Mouse (Mus musculus) forebrain, postnatal 0 days (tissue): ENCODE measurements around the gene Rfx4. TPM values are rescaled to one million over a fixed set of nuclear protein-coding genes. Genes with fewer than 3 reads are reported as not detected.

Experiments used
- ATAC-seq: fragments of 200-750 bp; cut with Nextera tagmentation; 2 replicates; pipeline ENCODE4 v1.8.0; 2017; ENCODE audit warnings: mild to moderate bottlenecking, moderate library complexity
- DNase-seq: peaks from one replicate; pipeline ENCODE4 v3.0.0-alpha.2; 2015
- H3K27ac ChIP-seq: fragments of 300-500 bp; sonication (generic); 2 replicates; pipeline ENCODE4 v1.5.1; 2014; ENCODE audit warnings: low read depth, mild to moderate bottlenecking, antibody characterized with exemption, low read length, moderate library complexity, mixed read lengths
- H3K27me3 ChIP-seq: fragments of 300-500 bp; sonication (generic); 2 replicates; pipeline ENCODE4 v1.6.1; 2014; ENCODE audit warnings: mild to moderate bottlenecking, low read length, mixed read lengths; ENCODE audit not compliant: insufficient read depth
- H3K36me3 ChIP-seq: fragments of 300-500 bp; sonication (generic); 2 replicates; pipeline ENCODE4 v1.6.1; 2014; ENCODE audit warnings: mild to moderate bottlenecking, moderate library complexity; ENCODE audit not compliant: insufficient read depth
- H3K4me1 ChIP-seq: fragments of 300-500 bp; sonication (generic); 2 replicates; pipeline ENCODE4 v1.6.1; 2014; ENCODE audit warnings: antibody characterized with exemption; ENCODE audit not compliant: insufficient read depth
- H3K4me2 ChIP-seq: fragments of 300-500 bp; sonication (generic); 2 replicates; pipeline ENCODE4 v1.6.1; 2014; ENCODE audit warnings: low read depth, mild to moderate bottlenecking, moderate library complexity
- H3K4me3 ChIP-seq: fragments of 300-500 bp; sonication (generic); 2 replicates; pipeline ENCODE4 v1.5.1; 2014; ENCODE audit warnings: low read depth, low read length, mixed read lengths
- H3K9ac ChIP-seq: fragments of 300-500 bp; sonication (generic); 2 replicates; pipeline ENCODE4 v1.6.1; 2014; ENCODE audit warnings: mild to moderate bottlenecking
- H3K9me3 ChIP-seq: fragments of 300-500 bp; sonication (generic); 2 replicates; pipeline ENCODE4 v1.6.1; 2016; ENCODE audit warnings: low read length
- CTCF ChIP-seq: sonication (generic); IDR thresholded peaks from 2 replicates; pipeline ENCODE4 v1.5.1; 2016; ENCODE audit warnings: antibody characterized with exemption, control low read depth, low read depth
- WGBS: fragments of 180-500 bp; shearing (Covaris S2); extraction: QIAGEN DNeasy Blood & Tissue Kit; methylation state at CpG from one replicate; pipeline ENCODE4 v1.1.7; 2014; 5-methylcytosine and 5-hydroxymethylcytosine counted together
- polyA plus RNA-seq: library from polyadenylated mRNA; unstranded; fragments of >200 nt; fragmentation: Nextera tagmentation; extraction: Ambion mirVana; gene quantifications from 2 replicates; pipeline ENCODE4 v1.2.1, GENCODE M21; 2015
- total RNA-seq: library from RNA; depleted of rRNA; stranded (reverse); fragments of >200 nt; gene quantifications from 2 replicates; pipeline ENCODE4 v1.2.3, GENCODE M21; 2014

The Rfx4 gene
- total and polyA plus RNA-seq, 2 experiments from 2014 or later: 7.3 to 8.1 TPM

- no peak for ATAC-seq
- 91% methylated on average over 8 of the region's 8 CpGs for WGBS
These were observed 98.2 kb downstream of the Rfx4 start for GRCm38 (mm10) chr10:84854059-84854458.

GRCm38 (mm10) chr10:84855466-84855865, 99.6 kb downstream of the Rfx4 start:
- Histone ChIP-seq H3K4me2 (no peak overlapping the region), H3K36me3 (no peaks in the 10 kb centered on the region), H3K9ac (no peak overlapping the region), H3K4me3 (no peak overlapping the region), H3K4me1 (peaks cover 10% of the 10 kb centered on the region), H3K27ac (no peak overlapping the region), H3K9me3 (no peaks in the 10 kb centered on the region), H3K27me3 (no peaks in the 10 kb centered on the region)
- ATAC-seq (no peak), DNase-seq (no peak)
- WGBS: 84% methylated on average over 11 of the region's 11 CpGs
- no peak for TF ChIP-seq CTCF

More at GRCm38 (mm10) chr10:84854059-84854458, 98.2 kb downstream of the Rfx4 start:
- Histone ChIP-seq H3K9ac (no peak overlapping the region), H3K4me1 (peaks cover 8% of the 10 kb centered on the region), H3K36me3 (no peaks in the 10 kb centered on the region), H3K27me3 (no peaks in the 10 kb centered on the region), H3K9me3 (no peaks in the 10 kb centered on the region), H3K4me3 (no peak overlapping the region), H3K4me2 (no peak overlapping the region), H3K27ac (no peak overlapping the region)
- no peak for TF ChIP-seq CTCF
- no peak for DNase-seq

GRCm38 (mm10) chr10:84858371-84858770, 102.5 kb downstream of the Rfx4 start:
- no peak overlapping the region for H3K4me2 ChIP-seq
- TF ChIP-seq CTCF: no peak
- no peak for DNase-seq
- WGBS: 33% methylated on average over 8 of the region's 8 CpGs
- no peak for ATAC-seq
- peaks cover 2% of the 10 kb centered on the region; the same call in 1 of the 2 replicates for H3K4me1 ChIP-seq
- H3K27me3 ChIP-seq: no peaks in the 10 kb centered on the region
- H3K27ac ChIP-seq: no peak overlapping the region
- H3K36me3 ChIP-seq: no peaks in the 10 kb centered on the region
- H3K9ac ChIP-seq: no peak overlapping the region
- no peak overlapping the region for H3K4me3 ChIP-seq
- no peaks in the 10 kb centered on the region for H3K9me3 ChIP-seq

GRCm38 (mm10) chr10:84858806-84859496, 103.1 kb downstream of the Rfx4 start:
- DNase-seq (peak; percentile 29), ATAC-seq (no peak)
- H3K27me3 ChIP-seq: no peaks in the 10 kb centered on the region
- H3K36me3 ChIP-seq: no peaks in the 10 kb centered on the region
- H3K4me1 ChIP-seq: peaks cover 2% of the 10 kb centered on the region; the same call in 1 of the 2 replicates
- no peak overlapping the region for H3K9ac ChIP-seq
- no peak overlapping the region for H3K27ac ChIP-seq
- H3K9me3 ChIP-seq: no peaks in the 10 kb centered on the region
- no peak for TF ChIP-seq CTCF
- WGBS: 12% methylated on average over 14 of the region's 14 CpGs
- H3K4me2 ChIP-seq: no peak overlapping the region
- no peak overlapping the region for H3K4me3 ChIP-seq

GRCm38 (mm10) chr10:84859556-84860380, 103.9 kb downstream of the Rfx4 start:
- no peak for TF ChIP-seq CTCF

GRCm38 (mm10) chr10:84863488-84863887, 107.6 kb downstream of the Rfx4 start:
- 85% methylated on average over 6 of the region's 6 CpGs for WGBS
- DNase-seq (no peak), ATAC-seq (no peak)
- H3K9ac ChIP-seq: no peak overlapping the region
- H3K9me3 ChIP-seq: no peaks in the 10 kb centered on the region
- H3K4me2 ChIP-seq: no peak overlapping the region
- peaks cover 2% of the 10 kb centered on the region; the same call in 1 of the 2 replicates for H3K4me1 ChIP-seq
- no peak overlapping the region for H3K4me3 ChIP-seq
- no peak for TF ChIP-seq CTCF
- H3K27ac ChIP-seq: no peak overlapping the region
- H3K36me3 ChIP-seq: no peaks in the 10 kb centered on the region
- no peaks in the 10 kb centered on the region for H3K27me3 ChIP-seq

More at GRCm38 (mm10) chr10:84859556-84860380, 103.9 kb downstream of the Rfx4 start:
- Histone ChIP-seq H3K9ac (no peak overlapping the region), H3K36me3 (no peaks in the 10 kb centered on the region), H3K27ac (no peak overlapping the region), H3K4me1 (peaks cover 2% of the 10 kb centered on the region; the same call in 1 of the 2 replicates), H3K9me3 (no peaks in the 10 kb centered on the region), H3K4me2 (no peak overlapping the region), H3K27me3 (no peaks in the 10 kb centered on the region), H3K4me3 (no peak overlapping the region)
- DNase-seq (no peak), ATAC-seq (no peak)
- 19% methylated on average over 13 of the region's 13 CpGs for WGBS

- DNase-seq (no peak), ATAC-seq (no peak)
- Histone ChIP-seq H3K4me2 (no peak overlapping the region), H3K27me3 (no peaks in the 10 kb centered on the region), H3K36me3 (no peaks in the 10 kb centered on the region), H3K4me3 (no peak overlapping the region), H3K27ac (no peak overlapping the region), H3K9ac (no peak overlapping the region), H3K4me1 (no peaks in the 10 kb centered on the region), H3K9me3 (no peaks in the 10 kb centered on the region)
- 85% methylated on average over 7 of the region's 7 CpGs for WGBS
- no peak for TF ChIP-seq CTCF
These were observed 111.7 kb downstream of the Rfx4 start for GRCm38 (mm10) chr10:84867577-84867976.
